Mouse (Mus musculus) ovary, adult 18-20 months (tissue): ENCODE measurements at regions not wholly inside any gene's neighbourhood (a gene's known extent, or its start where the extent isn't known, plus 50 kb on each side); places are given as distances from the start of the nearest gene placed in this dataset.
"Not testable (repeated sequence)": the region's sequence is repeated elsewhere in the genome, so short reads cannot be mapped to it uniquely, and the experiment has no call there.

ENCODE experiments used
- DNase-seq: peaks from one replicate; pipeline ENCODE4 v3.0.0; 2022; ENCODE audit warnings: low spot score, mixed read lengths

GRCm38 (mm10) chr16:12807351-12807871, 302.1 kb upstream of the Ercc4 start:
- no peak for DNase-seq

GRCm38 (mm10) chr16:12811088-12811487, 298.4 kb upstream of the Ercc4 start:
- DNase-seq, result no peak

- no peak for DNase-seq
These were observed 284.8 kb upstream of the Ercc4 start for GRCm38 (mm10) chr16:12824646-12825045.

- DNase-seq, result no peak
These were observed 283.3 kb upstream of the Ercc4 start for GRCm38 (mm10) chr16:12826222-12826621.

- DNase-seq, result not testable (repeated sequence)
These were observed 278.2 kb upstream of the Ercc4 start for GRCm38 (mm10) chr16:12831308-12831707.

GRCm38 (mm10) chr16:12856356-12856755, 253.1 kb upstream of the Ercc4 start:
- DNase-seq, result no peak

GRCm38 (mm10) chr16:12859714-12860355, 249.6 kb upstream of the Ercc4 start:
- DNase-seq, result no peak

GRCm38 (mm10) chr16:12862561-12862960, 246.9 kb upstream of the Ercc4 start:
- DNase-seq, result no peak

- not testable (repeated sequence) for DNase-seq
These were observed 231.2 kb upstream of the Ercc4 start for GRCm38 (mm10) chr16:12878326-12878725.

GRCm38 (mm10) chr16:12880011-12880410, 229.5 kb upstream of the Ercc4 start:
- no peak for DNase-seq

- DNase-seq, result no peak
These were observed 229.0 kb upstream of the Ercc4 start for GRCm38 (mm10) chr16:12880481-12880880.

- no peak for DNase-seq
These were observed 226.8 kb upstream of the Ercc4 start for GRCm38 (mm10) chr16:12882690-12883089.

GRCm38 (mm10) chr16:12884556-12884955, 224.9 kb upstream of the Ercc4 start:
- no peak for DNase-seq

GRCm38 (mm10) chr16:12886127-12886526, 223.4 kb upstream of the Ercc4 start:
- no peak for DNase-seq

- no peak for DNase-seq
These were observed 222.1 kb upstream of the Ercc4 start for GRCm38 (mm10) chr16:12887381-12887780.

- DNase-seq, result no peak
These were observed 219.4 kb upstream of the Ercc4 start for GRCm38 (mm10) chr16:12890094-12890493.

GRCm38 (mm10) chr16:12890545-12890944, 218.9 kb upstream of the Ercc4 start:
- DNase-seq, result no peak

GRCm38 (mm10) chr16:12892658-12893305, 216.7 kb upstream of the Ercc4 start:
- DNase-seq, result no peak

GRCm38 (mm10) chr16:12897267-12897666, 212.2 kb upstream of the Ercc4 start:
- no peak for DNase-seq

GRCm38 (mm10) chr16:12900670-12901069, 208.8 kb upstream of the Ercc4 start:
- no peak for DNase-seq

GRCm38 (mm10) chr16:12901096-12901995, 208.1 kb upstream of the Ercc4 start:
- DNase-seq, result no peak

- DNase-seq, result no peak
These were observed 207.5 kb upstream of the Ercc4 start for GRCm38 (mm10) chr16:12901996-12902319.

GRCm38 (mm10) chr16:12903161-12903560, 206.3 kb upstream of the Ercc4 start:
- no peak for DNase-seq
